Mouse (Mus musculus): ENCODE results near the gene Birc6. TPM values are rescaled to one million over a fixed set of nuclear protein-coding genes. Genes with fewer than 3 reads are reported as not detected.

Gene Birc6
- polyA plus RNA-seq (2012; rRNA removed): 96.1 and 98.6 TPM in 2 replicates

GRCm38 (mm10) chr17:74527729-74528607 lies at the start of gene Birc6:
Gene Birc6, plus strand, starts transcription at chr17:74528295.
- Histone ChIP-seq H3K4me1 (ENCODE audit: control insufficient read depth, insufficient read depth, low read length) (peaks cover 4% of the 10 kb centered on the region; the same call in 1 of the 2 replicates), H3K4me3 (ENCODE audit: insufficient read depth, low read length) (peak within 1 kb of the TSS; percentile 81)
- TF ChIP-seq POLR2A (IDR thresholded peaks at IDR 0.05; ENCODE audit: extremely low read depth, insufficient read depth, low read length) (peak; percentile 97), CTCF (IDR thresholded peaks at IDR 0.05; ENCODE audit: extremely low read depth, insufficient read depth, low read length) (no peak)

DNA sequence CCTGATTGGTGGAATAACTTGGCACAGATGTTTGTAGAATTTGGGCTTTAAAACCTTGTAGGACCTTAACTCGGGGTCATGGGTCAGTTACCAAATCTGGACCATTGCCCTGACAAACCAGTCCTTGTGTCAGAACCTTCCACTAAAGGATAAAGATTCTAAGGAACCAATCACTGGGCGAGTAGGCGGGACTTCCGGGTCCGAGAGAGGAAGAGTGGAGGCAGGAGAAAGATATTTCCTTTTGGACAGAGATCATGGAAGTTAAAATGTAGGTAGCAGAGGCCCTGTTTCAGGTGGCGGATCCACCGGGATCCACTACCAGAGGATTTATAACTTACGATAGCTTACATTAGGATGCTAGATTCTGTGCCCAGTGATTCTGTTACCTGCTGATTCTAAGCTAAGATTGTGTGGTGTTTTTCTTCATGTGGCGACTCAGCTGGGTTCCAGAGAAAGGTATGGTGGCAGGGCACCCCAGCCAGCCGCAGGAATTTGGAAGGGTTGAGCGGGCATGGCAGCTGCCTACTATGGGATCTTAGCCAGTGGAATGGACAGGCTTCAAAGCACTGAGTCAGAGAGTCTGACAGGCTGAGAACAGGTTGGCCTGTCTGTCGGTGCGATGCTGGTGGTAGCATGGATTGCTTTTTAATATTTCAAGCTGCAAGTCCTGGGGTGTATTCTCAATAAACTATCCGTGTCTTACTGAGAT lies 47.6 kb upstream of the Birc6 start:
- no peak overlapping the region for H3K27ac ChIP-seq (ENCODE audit: insufficient read depth, low read length)
- H3K4me1 ChIP-seq (ENCODE audit: control insufficient read depth, insufficient read depth, low read length): no peaks in the 10 kb centered on the region
- no peak overlapping the region for H3K4me3 ChIP-seq (ENCODE audit: insufficient read depth, low read length)
- TF ChIP-seq POLR2A (IDR thresholded peaks at IDR 0.05; ENCODE audit: extremely low read depth, insufficient read depth, low read length): no peak
- TF ChIP-seq CTCF (IDR thresholded peaks at IDR 0.05; ENCODE audit: extremely low read depth, insufficient read depth, low read length): no peak

More at GRCm38 (mm10) chr17:74527729-74528607, at the start of gene Birc6:
- peak within 1 kb of the TSS; percentile 80 for H3K27ac ChIP-seq (ENCODE audit: insufficient read depth, low read length)

DNA sequence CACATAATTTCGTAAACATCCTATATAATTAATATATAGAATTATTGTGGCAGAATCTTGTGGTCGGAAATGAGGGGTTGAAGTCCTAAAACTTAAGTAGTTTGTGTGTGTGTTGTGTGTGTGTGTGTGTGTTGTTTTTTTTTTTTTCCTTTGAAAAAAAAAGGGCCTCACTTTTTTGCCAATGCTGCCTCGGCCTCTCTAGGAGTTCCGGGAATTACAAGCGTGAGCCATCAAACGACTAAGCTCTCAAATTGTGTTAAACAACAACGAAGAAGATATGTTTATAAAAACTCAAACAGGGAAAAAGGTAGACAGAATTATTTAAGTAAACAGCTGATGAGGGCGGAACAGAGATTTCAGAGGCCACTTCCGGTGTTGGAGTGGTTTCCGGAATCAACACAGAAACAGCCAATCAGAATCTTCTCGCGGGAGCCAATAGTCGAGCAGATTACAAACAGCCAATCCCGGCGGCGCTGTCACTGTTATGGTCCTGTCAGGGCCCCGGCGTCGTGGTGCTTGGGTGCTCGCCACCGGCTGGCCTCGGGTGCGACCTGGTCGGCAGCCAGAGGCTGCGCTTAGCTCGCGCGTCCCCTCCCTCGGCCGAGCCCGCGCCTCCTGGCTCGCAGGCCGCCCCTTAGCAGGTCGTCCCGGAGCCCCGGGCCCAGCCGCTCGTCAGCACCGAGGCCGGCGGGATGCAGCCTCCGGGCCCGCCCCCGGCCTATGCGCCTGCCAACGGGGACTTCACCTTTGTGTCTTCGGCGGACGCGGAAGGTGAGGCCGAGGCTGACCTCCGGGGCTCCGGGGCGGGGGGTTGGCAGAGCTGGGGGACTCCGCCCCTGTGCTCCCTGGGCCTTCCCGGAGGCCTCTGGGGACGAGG lies 38.8 kb upstream of the Birc6 start, which contains the start of gene Yipf4:
TSS of gene Yipf4 (plus strand) at position 470 of the 877 bp plus-strand sequence.
- H3K4me3 ChIP-seq (ENCODE audit: insufficient read depth, low read length): peak within 1 kb of the TSS; percentile 57
- TF ChIP-seq POLR2A (IDR thresholded peaks at IDR 0.05; ENCODE audit: extremely low read depth, insufficient read depth, low read length) (peak; percentile 74; the same call in 1 of the 2 replicates), CTCF (IDR thresholded peaks at IDR 0.05; ENCODE audit: extremely low read depth, insufficient read depth, low read length) (no peak)

GRCm38 (mm10) chr17:74489901-74490220 lies 38.2 kb upstream of the Birc6 start:
- no peaks in the 10 kb centered on the region for H3K4me1 ChIP-seq (ENCODE audit: control insufficient read depth, insufficient read depth, low read length)
- TF ChIP-seq CTCF (IDR thresholded peaks at IDR 0.05; ENCODE audit: extremely low read depth, insufficient read depth, low read length) (no peak), POLR2A (IDR thresholded peaks at IDR 0.05; ENCODE audit: extremely low read depth, insufficient read depth, low read length) (no peak)
- H3K27ac ChIP-seq (ENCODE audit: insufficient read depth, low read length): peak overlapping the region; percentile 85; the same call in 1 of the 2 replicates
- peak overlapping the region; percentile 57 for H3K4me3 ChIP-seq (ENCODE audit: insufficient read depth, low read length)

More for the DNA sequence above, 38.8 kb upstream of the Birc6 start, which contains the start of gene Yipf4:
- Histone ChIP-seq H3K4me1 (ENCODE audit: control insufficient read depth, insufficient read depth, low read length) (no peaks in the 10 kb centered on the region), H3K27ac (ENCODE audit: insufficient read depth, low read length) (peak within 1 kb of the TSS; percentile 85)

GRCm38 (mm10) chr17:74491565-74491964 lies 36.5 kb upstream of the Birc6 start:
- TF ChIP-seq POLR2A (IDR thresholded peaks at IDR 0.05; ENCODE audit: extremely low read depth, insufficient read depth, low read length): no peak
- no peak for TF ChIP-seq CTCF (IDR thresholded peaks at IDR 0.05; ENCODE audit: extremely low read depth, insufficient read depth, low read length)
- no peak overlapping the region for H3K27ac ChIP-seq (ENCODE audit: insufficient read depth, low read length)
- no peaks in the 10 kb centered on the region for H3K4me1 ChIP-seq (ENCODE audit: control insufficient read depth, insufficient read depth, low read length)
- H3K4me3 ChIP-seq (ENCODE audit: insufficient read depth, low read length): no peak overlapping the region

DNA sequence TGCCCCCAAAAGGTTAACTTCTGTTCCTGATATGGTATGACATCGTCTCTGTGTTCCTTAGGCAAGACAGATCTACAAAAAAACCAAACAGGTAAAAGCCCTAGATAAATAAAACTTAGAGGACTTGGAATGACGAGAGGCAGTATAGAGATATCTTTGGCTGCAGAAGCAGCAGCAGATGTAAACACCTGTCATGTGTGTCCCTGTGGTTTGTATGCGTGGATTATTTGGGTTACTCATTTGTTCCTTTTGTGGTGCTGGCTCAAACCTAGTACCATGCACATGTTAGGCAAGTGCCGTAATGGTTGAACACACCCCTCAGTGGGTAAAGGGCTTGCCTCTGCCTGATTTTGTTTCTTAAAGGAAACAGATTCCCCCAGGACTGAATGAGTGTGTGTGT lies 27.9 kb upstream of the Birc6 start:
- Histone ChIP-seq H3K27ac (ENCODE audit: insufficient read depth, low read length) (no peak overlapping the region), H3K4me3 (ENCODE audit: insufficient read depth, low read length) (no peak overlapping the region), H3K4me1 (ENCODE audit: control insufficient read depth, insufficient read depth, low read length) (no peaks in the 10 kb centered on the region)
- TF ChIP-seq CTCF (IDR thresholded peaks at IDR 0.05; ENCODE audit: extremely low read depth, insufficient read depth, low read length) (no peak), POLR2A (IDR thresholded peaks at IDR 0.05; ENCODE audit: extremely low read depth, insufficient read depth, low read length) (no peak)

DNA sequence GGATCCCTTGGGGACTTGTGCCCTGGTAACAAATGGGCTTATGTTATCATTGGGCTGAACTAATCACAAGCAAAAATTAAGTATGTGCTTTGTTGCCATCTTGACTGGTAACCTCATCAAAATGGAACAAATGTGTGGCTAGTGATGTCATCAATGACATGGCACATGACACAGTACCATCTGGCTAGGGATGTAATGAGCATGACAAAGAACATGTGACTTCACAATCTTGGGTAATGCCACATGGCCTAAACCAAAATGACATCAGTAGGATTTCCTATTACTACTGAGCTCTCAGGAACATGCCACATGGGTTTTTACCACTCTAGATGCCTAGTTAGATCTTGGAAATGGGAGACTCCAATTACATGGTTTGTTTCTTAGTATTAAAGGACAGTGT lies 27.0 kb upstream of the Birc6 start:
- Histone ChIP-seq H3K27ac (ENCODE audit: insufficient read depth, low read length) (no peak overlapping the region), H3K4me1 (ENCODE audit: control insufficient read depth, insufficient read depth, low read length) (no peaks in the 10 kb centered on the region), H3K4me3 (ENCODE audit: insufficient read depth, low read length) (no peak overlapping the region)
- TF ChIP-seq POLR2A (IDR thresholded peaks at IDR 0.05; ENCODE audit: extremely low read depth, insufficient read depth, low read length) (no peak), CTCF (IDR thresholded peaks at IDR 0.05; ENCODE audit: extremely low read depth, insufficient read depth, low read length) (no peak)

GRCm38 (mm10) chr17:74507934-74508333 lies 20.2 kb upstream of the Birc6 start:
- no peak for TF ChIP-seq POLR2A (IDR thresholded peaks at IDR 0.05; ENCODE audit: extremely low read depth, insufficient read depth, low read length)
- TF ChIP-seq CTCF (IDR thresholded peaks at IDR 0.05; ENCODE audit: extremely low read depth, insufficient read depth, low read length): no peak
- peaks cover 2% of the 10 kb centered on the region for H3K4me1 ChIP-seq (ENCODE audit: control insufficient read depth, insufficient read depth, low read length)
- H3K27ac ChIP-seq (ENCODE audit: insufficient read depth, low read length): peak overlapping the region; percentile 52; the same call in 1 of the 2 replicates
- no peak overlapping the region for H3K4me3 ChIP-seq (ENCODE audit: insufficient read depth, low read length)

- 0 out of 2 replicates have a peak overlapping the region, but pooled peaks have one; percentile 52 for H3K27ac ChIP-seq (ENCODE audit: insufficient read depth, low read length)
- peaks cover 2% of the 10 kb centered on the region for H3K4me1 ChIP-seq (ENCODE audit: control insufficient read depth, insufficient read depth, low read length)
- TF ChIP-seq POLR2A (IDR thresholded peaks at IDR 0.05; ENCODE audit: extremely low read depth, insufficient read depth, low read length): no peak
- no peak for TF ChIP-seq CTCF (IDR thresholded peaks at IDR 0.05; ENCODE audit: extremely low read depth, insufficient read depth, low read length)
- no peak overlapping the region for H3K4me3 ChIP-seq (ENCODE audit: insufficient read depth, low read length)
Observed at GRCm38 (mm10) chr17:74508600-74508999, 19.5 kb upstream of the Birc6 start.
